Mouse (Mus musculus): ENCODE results near the gene Atl3.

The Atl3 gene

GRCm38 (mm10) chr19:7562601-7563129, 68.8 kb downstream of the Atl3 start:
- DNase-seq, result no peak

GRCm38 (mm10) chr19:7563676-7564075, 69.8 kb downstream of the Atl3 start:
- no peak for DNase-seq

GRCm38 (mm10) chr19:7564457-7564856, 70.6 kb downstream of the Atl3 start:
- DNase-seq, result no peak

- DNase-seq, result peak; percentile 75
Measured at GRCm38 (mm10) chr19:7566826-7567225, 73.0 kb downstream of the Atl3 start.

GRCm38 (mm10) chr19:7568364-7568763, 74.5 kb downstream of the Atl3 start:
- DNase-seq, result no peak

- DNase-seq, result no peak
Measured at GRCm38 (mm10) chr19:7569650-7570049, 75.8 kb downstream of the Atl3 start.

GRCm38 (mm10) chr19:7576180-7576579, 82.3 kb downstream of the Atl3 start:
- DNase-seq, result no peak

GRCm38 (mm10) chr19:7577710-7578109, 83.9 kb downstream of the Atl3 start:
- DNase-seq, result no peak

- DNase-seq, result no peak
Measured at GRCm38 (mm10) chr19:7581042-7581441, 87.2 kb downstream of the Atl3 start.

GRCm38 (mm10) chr19:7583101-7583500, 89.3 kb downstream of the Atl3 start:
- no peak for DNase-seq

GRCm38 (mm10) chr19:7583599-7583998, 89.8 kb downstream of the Atl3 start:
- no peak for DNase-seq

- DNase-seq, result peak; percentile 38
Measured at GRCm38 (mm10) chr19:7585279-7585678, 91.4 kb downstream of the Atl3 start.

GRCm38 (mm10) chr19:7585764-7586163, 91.9 kb downstream of the Atl3 start:
- no peak for DNase-seq
